Mouse (Mus musculus): ENCODE data around the gene Tnni1. TPM values are rescaled to one million over a fixed set of nuclear protein-coding genes. Genes with fewer than 3 reads are reported as not detected.

Gene Tnni1
- polyA plus RNA-seq, 1 experiment from 2014 or later = 3.4 TPM

- no peak for ATAC-seq (ENCODE audit: low read depth)
- no peaks in the 10 kb centered on the region for H3K36me3 ChIP-seq (ENCODE audit: control insufficient read depth, insufficient read depth, low read length)
- H3K9me3 ChIP-seq (ENCODE audit: control insufficient read depth, low read length) = no peaks in the 10 kb centered on the region
- H3K27ac ChIP-seq (ENCODE audit: low read depth, low read length) = no peak overlapping the region
- no peaks in the 10 kb centered on the region for H3K27me3 ChIP-seq (ENCODE audit: control insufficient read depth, insufficient read depth, low read length)
- WGBS = 90% methylated on average over 10 of the region's 10 CpGs
- H3K4me3 ChIP-seq (ENCODE audit: low read depth, low read length) = no peak overlapping the region
- H3K4me1 ChIP-seq (ENCODE audit: control insufficient read depth, insufficient read depth, low read length) = no peaks in the 10 kb centered on the region
- no peak overlapping the region for H3K4me2 ChIP-seq (ENCODE audit: low read depth, low read length)
- no peak overlapping the region for H3K9ac ChIP-seq (replicated peaks; ENCODE audit: low read depth, low read length)
These were observed 64.5 kb downstream of the Tnni1 start for GRCm38 (mm10) chr1:135843519-135844262.

- no peaks in the 10 kb centered on the region for H3K4me1 ChIP-seq (ENCODE audit: control insufficient read depth, insufficient read depth, low read length)
- H3K9ac ChIP-seq (replicated peaks; ENCODE audit: low read depth, low read length) = no peak overlapping the region
- 85% methylated on average over 6 of the region's 6 CpGs for WGBS
- no peak overlapping the region for H3K4me3 ChIP-seq (ENCODE audit: low read depth, low read length)
- H3K9me3 ChIP-seq (ENCODE audit: control insufficient read depth, low read length) = no peaks in the 10 kb centered on the region
- no peak for ATAC-seq (ENCODE audit: low read depth)
- no peak overlapping the region for H3K27ac ChIP-seq (ENCODE audit: low read depth, low read length)
- H3K4me2 ChIP-seq (ENCODE audit: low read depth, low read length) = no peak overlapping the region
- H3K27me3 ChIP-seq (ENCODE audit: control insufficient read depth, insufficient read depth, low read length) = no peaks in the 10 kb centered on the region
- no peaks in the 10 kb centered on the region for H3K36me3 ChIP-seq (ENCODE audit: control insufficient read depth, insufficient read depth, low read length)
These were observed 65.2 kb downstream of the Tnni1 start for GRCm38 (mm10) chr1:135844481-135844880.

- no peak overlapping the region for H3K9ac ChIP-seq (replicated peaks; ENCODE audit: low read depth, low read length)
- no peak overlapping the region for H3K4me2 ChIP-seq (ENCODE audit: low read depth, low read length)
- no peaks in the 10 kb centered on the region for H3K36me3 ChIP-seq (ENCODE audit: control insufficient read depth, insufficient read depth, low read length)
- H3K27me3 ChIP-seq (ENCODE audit: control insufficient read depth, insufficient read depth, low read length) = no peaks in the 10 kb centered on the region
- ATAC-seq (ENCODE audit: low read depth) = no peak
- whole genome bisulfite sequencing = 75% methylated on average over 5 of the region's 5 CpGs
- no peak overlapping the region for H3K4me3 ChIP-seq (ENCODE audit: low read depth, low read length)
- no peaks in the 10 kb centered on the region for H3K4me1 ChIP-seq (ENCODE audit: control insufficient read depth, insufficient read depth, low read length)
- no peak overlapping the region for H3K27ac ChIP-seq (ENCODE audit: low read depth, low read length)
- no peaks in the 10 kb centered on the region for H3K9me3 ChIP-seq (ENCODE audit: control insufficient read depth, low read length)
These were observed 67.4 kb downstream of the Tnni1 start for GRCm38 (mm10) chr1:135846632-135847031.

GRCm38 (mm10) chr1:135847139-135847562 is 67.9 kb downstream of the Tnni1 start:
- Histone ChIP-seq H3K27me3 (ENCODE audit: control insufficient read depth, insufficient read depth, low read length) (no peaks in the 10 kb centered on the region), H3K9me3 (ENCODE audit: control insufficient read depth, low read length) (no peaks in the 10 kb centered on the region), H3K4me2 (ENCODE audit: low read depth, low read length) (no peak overlapping the region), H3K4me3 (ENCODE audit: low read depth, low read length) (no peak overlapping the region), H3K4me1 (ENCODE audit: control insufficient read depth, insufficient read depth, low read length) (no peaks in the 10 kb centered on the region), H3K36me3 (ENCODE audit: control insufficient read depth, insufficient read depth, low read length) (no peaks in the 10 kb centered on the region), H3K27ac (ENCODE audit: low read depth, low read length) (no peak overlapping the region), H3K9ac (replicated peaks; ENCODE audit: low read depth, low read length) (no peak overlapping the region)
- 32% methylated on average over 6 of the region's 6 CpGs for WGBS
- no peak for ATAC-seq (ENCODE audit: low read depth)

GRCm38 (mm10) chr1:135847611-135848351 is 68.5 kb downstream of the Tnni1 start:
- Histone ChIP-seq H3K27me3 (ENCODE audit: control insufficient read depth, insufficient read depth, low read length) (no peaks in the 10 kb centered on the region), H3K4me3 (ENCODE audit: low read depth, low read length) (no peak overlapping the region), H3K4me1 (ENCODE audit: control insufficient read depth, insufficient read depth, low read length) (no peaks in the 10 kb centered on the region), H3K27ac (ENCODE audit: low read depth, low read length) (no peak overlapping the region), H3K9me3 (ENCODE audit: control insufficient read depth, low read length) (no peaks in the 10 kb centered on the region), H3K4me2 (ENCODE audit: low read depth, low read length) (no peak overlapping the region), H3K9ac (replicated peaks; ENCODE audit: low read depth, low read length) (no peak overlapping the region), H3K36me3 (ENCODE audit: control insufficient read depth, insufficient read depth, low read length) (no peaks in the 10 kb centered on the region)
- no peak for ATAC-seq (ENCODE audit: low read depth)
- 90% methylated on average over 17 of the region's 17 CpGs for WGBS

GRCm38 (mm10) chr1:135850722-135851512 is 71.7 kb downstream of the Tnni1 start:
- H3K4me1 ChIP-seq (ENCODE audit: control insufficient read depth, insufficient read depth, low read length) = no peaks in the 10 kb centered on the region
- H3K27me3 ChIP-seq (ENCODE audit: control insufficient read depth, insufficient read depth, low read length) = no peaks in the 10 kb centered on the region
- no peak for ATAC-seq (ENCODE audit: low read depth)
- no peaks in the 10 kb centered on the region for H3K36me3 ChIP-seq (ENCODE audit: control insufficient read depth, insufficient read depth, low read length)
- no peaks in the 10 kb centered on the region for H3K9me3 ChIP-seq (ENCODE audit: control insufficient read depth, low read length)
- H3K4me2 ChIP-seq (ENCODE audit: low read depth, low read length) = no peak overlapping the region
- WGBS = 71% methylated on average over 12 of the region's 12 CpGs
- no peak overlapping the region for H3K4me3 ChIP-seq (ENCODE audit: low read depth, low read length)
- no peak overlapping the region for H3K9ac ChIP-seq (replicated peaks; ENCODE audit: low read depth, low read length)
- H3K27ac ChIP-seq (ENCODE audit: low read depth, low read length) = no peak overlapping the region

GRCm38 (mm10) chr1:135852044-135852756 is 73.0 kb downstream of the Tnni1 start:
- Histone ChIP-seq H3K4me2 (ENCODE audit: low read depth, low read length) (no peak overlapping the region), H3K4me1 (ENCODE audit: control insufficient read depth, insufficient read depth, low read length) (no peaks in the 10 kb centered on the region), H3K4me3 (ENCODE audit: low read depth, low read length) (no peak overlapping the region), H3K9ac (replicated peaks; ENCODE audit: low read depth, low read length) (no peak overlapping the region), H3K27ac (ENCODE audit: low read depth, low read length) (no peak overlapping the region), H3K9me3 (ENCODE audit: control insufficient read depth, low read length) (no peaks in the 10 kb centered on the region), H3K27me3 (ENCODE audit: control insufficient read depth, insufficient read depth, low read length) (no peaks in the 10 kb centered on the region), H3K36me3 (ENCODE audit: control insufficient read depth, insufficient read depth, low read length) (no peaks in the 10 kb centered on the region)
- peak; percentile 67; the same call in 1 of the 2 replicates for ATAC-seq (ENCODE audit: low read depth)
- 41% methylated on average over 13 of the region's 13 CpGs for WGBS

- H3K9ac ChIP-seq (replicated peaks; ENCODE audit: low read depth, low read length) = no peak overlapping the region
- no peaks in the 10 kb centered on the region for H3K36me3 ChIP-seq (ENCODE audit: control insufficient read depth, insufficient read depth, low read length)
- no peak overlapping the region for H3K4me3 ChIP-seq (ENCODE audit: low read depth, low read length)
- H3K27me3 ChIP-seq (ENCODE audit: control insufficient read depth, insufficient read depth, low read length) = no peaks in the 10 kb centered on the region
- H3K9me3 ChIP-seq (ENCODE audit: control insufficient read depth, low read length) = no peaks in the 10 kb centered on the region
- no peak overlapping the region for H3K4me2 ChIP-seq (ENCODE audit: low read depth, low read length)
- H3K4me1 ChIP-seq (ENCODE audit: control insufficient read depth, insufficient read depth, low read length) = no peaks in the 10 kb centered on the region
- no peak for ATAC-seq (ENCODE audit: low read depth)
- WGBS = 85% methylated on average over 4 of the region's 4 CpGs
- H3K27ac ChIP-seq (ENCODE audit: low read depth, low read length) = no peak overlapping the region
These were observed 74.0 kb downstream of the Tnni1 start for GRCm38 (mm10) chr1:135853200-135853599.

Data from neural tube, embryonic 14.5 days (tissue).